Mouse (Mus musculus): ENCODE data around the gene Wscd2. TPM values are rescaled to one million over a fixed set of nuclear protein-coding genes. Genes with fewer than 3 reads are reported as not detected.

Gene Wscd2
- not detected for polyA plus RNA-seq (2014; fragmentation: Illumina TruSeq; extraction: RNeasy Lipid Tissue Mini Kit (QIAGEN cat#74804); ENCODE audit: low read depth, low replicate concordance)

DNA sequence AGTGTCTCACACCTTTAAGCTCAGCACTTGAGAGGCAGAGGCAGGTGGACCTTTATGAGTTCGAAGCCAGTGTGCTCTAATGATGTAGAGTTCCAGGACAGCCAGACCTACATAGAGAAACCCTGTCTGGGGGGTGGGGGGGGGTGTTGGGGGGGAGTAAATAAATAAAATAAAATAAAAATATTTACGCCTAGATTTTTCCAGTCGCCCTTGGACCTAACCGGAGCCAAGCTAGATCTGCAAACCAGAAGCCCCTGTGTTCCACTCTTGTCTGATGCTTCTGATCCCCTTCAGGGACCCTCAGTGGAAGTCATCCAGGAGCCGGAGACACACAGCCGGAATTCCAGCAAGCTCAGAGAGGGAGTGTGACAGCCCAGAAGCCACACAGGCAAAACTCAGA lies at the start of gene Wscd2:
TSS of gene Wscd2 (plus strand) at position 301 of the 400 bp plus-strand sequence.

Other genes starting within 250 kb of the Wscd2 start
- 0.82 TPM for gene Sgsm1, start 179.5 kb upstream of the Wscd2 start, polyA plus RNA-seq (2014; fragmentation: Illumina TruSeq; extraction: RNeasy Lipid Tissue Mini Kit (QIAGEN cat#74804); ENCODE audit: low read depth, low replicate concordance)
- not detected for gene Aym1, start 133.0 kb upstream of the Wscd2 start, polyA plus RNA-seq (2014; fragmentation: Illumina TruSeq; extraction: RNeasy Lipid Tissue Mini Kit (QIAGEN cat#74804); ENCODE audit: low read depth, low replicate concordance)
- 0.64 TPM for gene Cmklr1, start 160.1 kb downstream of the Wscd2 start, polyA plus RNA-seq (2014; fragmentation: Illumina TruSeq; extraction: RNeasy Lipid Tissue Mini Kit (QIAGEN cat#74804); ENCODE audit: low read depth, low replicate concordance)
- gene 1700069L16Rik, start 234.4 kb downstream of the Wscd2 start, polyA plus RNA-seq (2014; fragmentation: Illumina TruSeq; extraction: RNeasy Lipid Tissue Mini Kit (QIAGEN cat#74804); ENCODE audit: low read depth, low replicate concordance) = not detected
- 2.6 TPM for gene Ficd, start 245.5 kb downstream of the Wscd2 start, polyA plus RNA-seq (2014; fragmentation: Illumina TruSeq; extraction: RNeasy Lipid Tissue Mini Kit (QIAGEN cat#74804); ENCODE audit: low read depth, low replicate concordance)

Data from liver, adult 10 weeks (tissue).